Mouse (Mus musculus) adrenal gland, adult 18-20 months (tissue): ENCODE measurements at regions not wholly inside any gene's neighbourhood (a gene's known extent, or its start where the extent isn't known, plus 50 kb on each side); places are given as distances from the start of the nearest gene placed in this dataset.
A peak's percentile ranks its signal among the peaks of the same experiment; 100 is the strongest.

Experiments
- DNase-seq, 2 experiments: peaks; one replicate each; pipeline ENCODE4 v3.0.0; 2021 to 2022; ENCODE audit warnings: low spot score in 2 of 2

- no peak for DNase-seq
These were observed 72.4 kb downstream of the Nupl2 start for GRCm38 (mm10) chr5:24237201-24237600.

GRCm38 (mm10) chr5:24239006-24239405, 74.2 kb downstream of the Nupl2 start:
- DNase-seq, result no peak

GRCm38 (mm10) chr5:24244211-24244610, 79.4 kb downstream of the Nupl2 start:
- no peak for DNase-seq

- DNase-seq, result no peak
These were observed 90.7 kb downstream of the Nupl2 start for GRCm38 (mm10) chr5:24255421-24255820.

- peak; percentile 55 to 62 for DNase-seq
These were observed 90.3 kb downstream of the Kcnh2 start for GRCm38 (mm10) chr5:24261098-24261497.

GRCm38 (mm10) chr5:24262146-24262545, 89.3 kb downstream of the Kcnh2 start:
- DNase-seq, result no peak

- no peak for DNase-seq
These were observed 87.3 kb downstream of the Kcnh2 start for GRCm38 (mm10) chr5:24264151-24264550.

- no peak for DNase-seq
These were observed 86.0 kb downstream of the Kcnh2 start for GRCm38 (mm10) chr5:24265431-24265830.

- DNase-seq, result peak; percentile 77 to 82
These were observed 84.8 kb downstream of the Kcnh2 start for GRCm38 (mm10) chr5:24266344-24267295.
